Mouse (Mus musculus) embryonic facial prominence, embryonic 15.5 days (tissue): Measurements from ENCODE around the gene Sgk2. TPM values are rescaled to one million over a fixed set of nuclear protein-coding genes. Genes with fewer than 3 reads are reported as not detected.

Experiments used
- ATAC-seq: fragments of 200-750 bp; cut with Nextera tagmentation; 2 replicates; pipeline ENCODE4 v1.8.0; 2017; ENCODE audit warnings: low read depth, moderate TSS enrichment; ENCODE audit not compliant: insufficient number of reproducible peaks, low FRiP score, low TSS enrichment
- H3K27ac ChIP-seq: fragments of 300-500 bp; sonication (generic); replicated peaks from 2 replicates; pipeline ENCODE4 v1.5.1; 2015; ENCODE audit warnings: mild to moderate bottlenecking, inconsistent platforms
- H3K27me3 ChIP-seq: fragments of 300-500 bp; sonication (generic); 2 replicates; pipeline ENCODE4 v1.6.1; 2015; ENCODE audit warnings: inconsistent platforms
- H3K36me3 ChIP-seq: fragments of 300-500 bp; sonication (generic); 2 replicates; pipeline ENCODE4 v1.6.1; 2015; ENCODE audit warnings: mild to moderate bottlenecking, inconsistent platforms
- H3K4me1 ChIP-seq: fragments of 300-500 bp; sonication (generic); 2 replicates; pipeline ENCODE4 v1.6.1; 2015; ENCODE audit warnings: inconsistent platforms
- H3K4me2 ChIP-seq: fragments of 300-500 bp; sonication (generic); replicated peaks from 2 replicates; pipeline ENCODE4 v1.6.1; 2015; ENCODE audit warnings: mild to moderate bottlenecking, inconsistent platforms
- H3K4me3 ChIP-seq: fragments of 300-500 bp; sonication (generic); replicated peaks from 2 replicates; pipeline ENCODE4 v1.5.1; 2015; ENCODE audit warnings: mild to moderate bottlenecking, inconsistent platforms
- H3K9ac ChIP-seq: fragments of 300-500 bp; sonication (generic); 2 replicates; pipeline ENCODE4 v1.6.1; 2015; ENCODE audit warnings: inconsistent platforms
- H3K9me3 ChIP-seq: fragments of 300-500 bp; sonication (generic); replicated peaks from 2 replicates; pipeline ENCODE4 v1.6.1; 2016; ENCODE audit warnings: inconsistent platforms
- WGBS: fragments of 180-500 bp; shearing (Covaris S2); methylation state at CpG from one replicate; pipeline ENCODE4 v1.1.7; 2015; 5-methylcytosine and 5-hydroxymethylcytosine counted together
- polyA plus RNA-seq: library from polyadenylated mRNA; unstranded; fragments of >200 nt; fragmentation: Nextera tagmentation; extraction: Ambion mirVana; gene quantifications from 2 replicates; pipeline ENCODE4 v1.2.1, GENCODE M21; 2015

Gene Sgk2
- 0.09 TPM in 1 of 2 replicates, not detected in the other for polyA plus RNA-seq

DNA sequence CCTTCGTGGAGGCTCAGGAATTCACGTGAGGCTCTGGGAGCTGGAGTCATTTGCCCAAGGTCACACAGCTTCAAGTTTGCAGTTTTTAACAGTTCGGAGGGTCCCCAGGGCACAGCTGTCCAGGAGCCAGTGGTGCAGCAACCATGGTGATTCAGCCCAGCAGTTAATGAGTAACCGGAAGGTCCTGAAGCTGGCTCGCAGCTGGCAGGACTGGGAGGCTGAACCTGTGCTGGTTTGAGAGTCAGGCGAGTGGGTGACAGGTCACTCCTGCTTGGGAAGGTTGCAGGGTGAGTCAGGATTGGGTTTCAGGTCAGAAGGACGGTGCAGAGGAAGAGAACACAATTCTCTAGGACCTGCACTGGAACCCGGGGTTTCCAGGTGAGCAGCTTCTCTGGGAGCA lies at the start of gene Sgk2:
Sgk2 (plus strand) TSS at position 113 of the 400 bp plus-strand sequence.
- no peak within 1 kb of the TSS for H3K4me3 ChIP-seq
- no peaks in the 10 kb centered on the region for H3K27me3 ChIP-seq
- no peak for ATAC-seq
- H3K36me3 ChIP-seq = no peaks in the 10 kb centered on the region
- H3K27ac ChIP-seq = no peak within 1 kb of the TSS
- 50% methylated on average over 8 of the region's 8 CpGs for WGBS
- H3K9ac ChIP-seq = no peak within 1 kb of the TSS
- no peak within 1 kb of the TSS for H3K4me2 ChIP-seq
- no peaks in the 10 kb centered on the region for H3K4me1 ChIP-seq
- no peaks in the 10 kb centered on the region for H3K9me3 ChIP-seq

DNA sequence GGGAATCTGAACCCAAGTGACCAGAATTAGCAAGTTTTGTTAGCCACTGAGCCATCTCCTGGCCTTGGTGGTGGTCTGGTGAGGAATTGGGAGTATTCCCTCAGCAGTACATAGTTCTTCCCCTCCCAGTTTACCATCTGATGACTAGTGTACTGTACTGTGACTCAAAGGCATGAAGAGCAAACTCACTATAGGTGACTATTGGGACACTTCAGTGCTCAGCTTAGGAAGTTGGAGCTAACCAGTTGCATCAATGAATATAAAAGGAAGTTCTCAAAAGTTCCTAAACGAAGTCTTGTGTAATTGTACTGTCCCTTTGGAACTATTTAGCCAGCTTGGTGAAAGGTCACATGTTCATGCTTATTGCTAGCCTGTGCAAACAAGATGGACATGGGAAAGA lies 47.6 kb upstream of the Sgk2 start:
- Histone ChIP-seq H3K27ac (no peak overlapping the region), H3K36me3 (peaks cover 56% of the 10 kb centered on the region), H3K4me2 (no peak overlapping the region), H3K9me3 (no peaks in the 10 kb centered on the region), H3K9ac (no peak overlapping the region), H3K4me1 (peaks cover 12% of the 10 kb centered on the region), H3K4me3 (no peak overlapping the region), H3K27me3 (peaks cover 11% of the 10 kb centered on the region)
- 74% methylated on average over 1 of the region's 1 CpGs for WGBS
- ATAC-seq = no peak

DNA sequence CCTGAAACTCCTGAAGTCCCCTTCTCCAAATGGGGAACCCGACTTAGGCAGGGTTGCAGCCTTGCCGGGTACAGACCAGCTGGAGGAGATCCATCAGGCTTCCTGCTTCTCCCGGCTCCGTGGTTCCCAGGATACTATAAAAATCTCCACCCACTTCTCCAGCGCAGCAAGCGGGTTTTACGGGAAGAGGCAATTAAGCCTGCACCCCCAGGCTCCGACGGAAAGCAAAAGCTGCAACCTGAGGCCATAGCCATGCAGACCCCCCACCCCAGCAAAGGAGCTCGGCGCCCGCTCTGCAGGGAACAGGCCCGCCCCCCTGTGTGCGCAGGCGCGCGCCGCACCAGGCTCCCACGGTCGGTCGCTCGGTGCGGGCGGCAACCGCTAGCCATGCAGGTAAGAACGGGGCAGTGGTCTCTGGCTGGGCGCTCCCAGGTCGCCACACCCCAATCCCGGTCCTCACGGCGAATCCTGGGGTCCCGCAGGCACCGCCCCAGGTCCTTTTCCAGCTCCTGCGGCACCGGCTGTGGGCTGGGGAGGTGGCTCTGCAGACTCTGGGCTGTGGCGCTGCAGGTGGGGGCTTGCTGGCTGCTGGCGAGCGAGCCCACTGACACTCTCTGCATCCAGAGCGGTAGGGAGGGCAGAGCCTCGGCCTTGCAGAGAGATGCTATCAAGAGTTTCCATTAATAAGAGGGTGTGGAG lies 43.8 kb upstream of the Sgk2 start, which contains the start of gene L3mbtl1:
L3mbtl1 (plus strand) TSS at position 325 of the 699 bp plus-strand sequence.
- H3K4me1 ChIP-seq = peaks cover 12% of the 10 kb centered on the region
- peak; percentile 63; the same call in 1 of the 2 replicates for ATAC-seq
- peaks cover 27% of the 10 kb centered on the region for H3K36me3 ChIP-seq
- no peaks in the 10 kb centered on the region for H3K9me3 ChIP-seq
- H3K4me2 ChIP-seq = peak within 1 kb of the TSS; percentile 98
- under 1% methylated on average over 40 of the region's 40 CpGs for WGBS
- no peak within 1 kb of the TSS for H3K27ac ChIP-seq
- H3K27me3 ChIP-seq = peaks cover 18% of the 10 kb centered on the region
- H3K9ac ChIP-seq = peak within 1 kb of the TSS; percentile 42; the same call in 1 of the 2 replicates
- peak within 1 kb of the TSS; percentile 55 for H3K4me3 ChIP-seq

DNA sequence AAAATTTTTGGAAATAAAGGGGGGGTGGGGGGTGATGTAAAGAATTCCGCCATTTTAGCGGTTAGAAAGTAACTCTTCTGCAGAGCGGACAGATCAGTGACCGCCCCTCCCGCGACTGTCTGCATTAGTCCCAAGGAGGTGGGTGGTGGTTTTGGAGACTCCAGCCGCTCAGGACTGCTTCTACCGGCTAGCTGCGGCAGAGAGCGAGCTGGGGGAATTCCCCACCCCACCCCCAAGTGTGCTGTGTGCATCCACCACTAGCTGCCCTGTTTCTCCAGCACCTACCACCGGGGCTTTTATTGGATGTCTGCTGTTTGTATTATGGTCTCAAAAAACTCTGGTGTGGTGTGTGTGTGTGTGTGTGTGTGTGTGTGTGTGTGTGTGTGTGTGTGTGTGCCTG lies 43.2 kb upstream of the Sgk2 start:
- Histone ChIP-seq H3K4me3 (peak overlapping the region; percentile 55), H3K4me2 (peak overlapping the region; percentile 98), H3K9me3 (no peaks in the 10 kb centered on the region), H3K27me3 (peaks cover 18% of the 10 kb centered on the region), H3K4me1 (peaks cover 12% of the 10 kb centered on the region), H3K9ac (no peak overlapping the region), H3K27ac (no peak overlapping the region), H3K36me3 (peaks cover 21% of the 10 kb centered on the region)
- no peak for ATAC-seq
- WGBS = 7% methylated on average over 11 of the region's 11 CpGs

DNA sequence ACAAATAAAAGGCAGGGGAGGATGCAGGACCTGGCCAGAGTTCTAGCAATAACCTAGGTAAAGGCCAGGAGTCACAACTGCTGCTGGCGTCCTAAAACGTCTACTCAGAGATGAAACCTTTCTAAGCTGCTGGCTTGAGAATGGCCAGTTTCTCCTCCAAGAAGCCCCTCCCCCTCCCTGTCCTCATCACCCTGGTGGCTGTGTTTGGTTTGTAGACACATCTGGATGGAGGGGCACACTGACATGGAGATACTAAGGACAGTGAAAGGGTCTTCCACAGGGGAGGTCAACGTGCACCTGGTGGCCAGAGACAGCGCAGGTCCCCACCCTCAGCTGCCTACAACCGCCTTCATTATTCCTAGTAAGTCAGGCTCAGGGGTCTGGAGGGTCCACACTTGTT lies 40.2 kb upstream of the Sgk2 start:
- Histone ChIP-seq H3K4me2 (no peak overlapping the region), H3K9ac (no peak overlapping the region), H3K36me3 (no peaks in the 10 kb centered on the region), H3K9me3 (no peaks in the 10 kb centered on the region), H3K4me1 (peaks cover 12% of the 10 kb centered on the region), H3K27ac (no peak overlapping the region), H3K4me3 (no peak overlapping the region), H3K27me3 (peaks cover 18% of the 10 kb centered on the region)
- no peak for ATAC-seq
- WGBS = 90% methylated on average over 5 of the region's 5 CpGs

DNA sequence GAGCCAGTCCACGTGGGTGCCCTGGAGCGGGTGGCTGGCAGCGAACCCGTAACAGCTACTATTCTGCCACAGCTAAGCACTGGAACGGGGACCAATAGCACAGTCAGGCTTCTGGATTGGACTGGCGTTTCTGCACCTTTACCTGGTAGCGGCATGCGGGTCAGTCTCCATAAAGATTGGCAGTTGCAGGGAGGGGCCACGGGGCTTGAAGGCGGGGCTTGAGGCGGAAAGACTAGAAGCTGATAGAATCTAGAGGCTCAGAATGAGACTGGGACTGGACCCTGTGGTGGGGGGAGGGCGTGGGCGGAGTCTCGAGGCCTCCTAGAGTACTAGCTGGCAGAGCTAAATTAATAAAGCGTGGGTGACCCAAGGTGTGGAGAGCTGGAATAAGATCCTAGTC lies 39.4 kb upstream of the Sgk2 start:
- Histone ChIP-seq H3K9me3 (no peaks in the 10 kb centered on the region), H3K9ac (no peak overlapping the region), H3K27me3 (peaks cover 18% of the 10 kb centered on the region), H3K27ac (no peak overlapping the region), H3K4me1 (peaks cover 12% of the 10 kb centered on the region), H3K4me2 (peak overlapping the region; percentile 44), H3K4me3 (peak overlapping the region; percentile 26), H3K36me3 (no peaks in the 10 kb centered on the region)
- 31% methylated on average over 15 of the region's 15 CpGs for WGBS
- ATAC-seq = no peak

DNA sequence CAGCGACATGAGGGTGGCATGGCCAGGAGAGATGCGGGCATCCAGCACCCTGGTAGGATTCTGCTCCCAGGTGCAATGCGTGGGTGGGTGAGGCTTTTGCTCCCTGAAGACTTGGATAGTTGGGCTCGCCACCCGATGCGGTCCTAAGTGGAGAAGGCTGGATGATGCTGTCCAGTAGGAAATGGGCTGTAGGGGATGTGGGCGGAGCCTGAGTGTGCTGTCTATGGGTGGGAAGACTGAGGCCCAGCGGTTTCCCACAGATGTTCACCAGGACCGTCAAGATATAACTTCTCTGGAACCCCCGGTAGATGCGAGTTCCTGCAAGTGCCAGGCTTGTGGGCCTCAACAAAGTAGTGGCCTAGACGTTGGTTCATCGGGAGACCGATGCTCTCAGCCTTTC lies 38.9 kb upstream of the Sgk2 start:
- Histone ChIP-seq H3K9me3 (no peaks in the 10 kb centered on the region), H3K36me3 (no peaks in the 10 kb centered on the region), H3K9ac (no peak overlapping the region), H3K4me1 (peaks cover 7% of the 10 kb centered on the region), H3K27ac (no peak overlapping the region), H3K4me3 (peak overlapping the region; percentile 26), H3K27me3 (peaks cover 14% of the 10 kb centered on the region), H3K4me2 (peak overlapping the region; percentile 44)
- ATAC-seq = no peak
- 54% methylated on average over 14 of the region's 14 CpGs for WGBS

DNA sequence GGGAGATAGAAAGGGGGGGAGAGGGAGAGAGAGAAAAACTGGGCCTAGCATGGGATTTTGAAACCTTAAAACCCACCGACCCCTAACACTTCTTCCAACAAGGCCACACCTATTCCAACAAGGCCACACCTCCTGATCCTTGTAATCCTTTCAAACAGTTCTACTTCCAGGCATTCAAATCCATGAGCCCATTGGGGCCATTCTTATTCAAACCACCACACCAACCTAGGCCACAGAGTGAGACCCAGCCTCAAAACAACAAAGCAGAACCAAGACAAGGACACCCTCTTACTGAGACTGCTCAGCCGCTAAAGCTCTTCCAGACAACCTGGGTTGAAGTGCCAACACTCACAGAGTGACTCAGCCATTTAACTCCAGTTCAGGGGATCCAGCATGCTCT lies 36.4 kb upstream of the Sgk2 start:
- Histone ChIP-seq H3K9me3 (no peaks in the 10 kb centered on the region), H3K36me3 (no peaks in the 10 kb centered on the region), H3K9ac (no peak overlapping the region), H3K27ac (no peak overlapping the region), H3K4me2 (no peak overlapping the region), H3K4me3 (no peak overlapping the region), H3K27me3 (0 out of 2 replicates have a peak, but pooled peaks cover 4% of the 10 kb centered on the region), H3K4me1 (no peaks in the 10 kb centered on the region)
- no peak for ATAC-seq
- WGBS = 85% methylated on average over 2 of the region's 2 CpGs

DNA sequence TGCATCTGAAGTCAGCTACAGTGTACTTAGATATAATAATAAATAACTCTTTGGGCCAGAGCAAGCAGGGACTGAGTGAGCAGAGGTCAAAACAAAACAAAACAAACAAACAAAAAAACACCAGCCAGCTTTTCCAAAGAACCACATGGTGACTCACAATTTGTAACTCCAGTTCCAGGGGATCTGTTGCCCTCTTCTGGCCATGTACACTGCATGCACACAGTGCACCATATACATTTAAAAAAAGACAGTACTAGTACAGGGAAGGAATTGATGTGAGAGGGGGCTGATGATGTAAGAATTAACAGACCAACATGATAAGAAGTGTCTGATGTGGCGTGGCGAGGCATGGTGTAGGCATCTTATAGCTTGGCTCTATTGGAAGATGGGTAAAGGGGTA lies 30.3 kb upstream of the Sgk2 start:
- H3K27me3 ChIP-seq = no peaks in the 10 kb centered on the region
- 97% methylated on average over 2 of the region's 2 CpGs for WGBS
- H3K36me3 ChIP-seq = no peaks in the 10 kb centered on the region
- H3K9me3 ChIP-seq = no peaks in the 10 kb centered on the region
- no peak for ATAC-seq
- no peak overlapping the region for H3K4me3 ChIP-seq
- no peak overlapping the region for H3K9ac ChIP-seq
- no peak overlapping the region for H3K27ac ChIP-seq
- H3K4me2 ChIP-seq = no peak overlapping the region
- no peaks in the 10 kb centered on the region for H3K4me1 ChIP-seq

DNA sequence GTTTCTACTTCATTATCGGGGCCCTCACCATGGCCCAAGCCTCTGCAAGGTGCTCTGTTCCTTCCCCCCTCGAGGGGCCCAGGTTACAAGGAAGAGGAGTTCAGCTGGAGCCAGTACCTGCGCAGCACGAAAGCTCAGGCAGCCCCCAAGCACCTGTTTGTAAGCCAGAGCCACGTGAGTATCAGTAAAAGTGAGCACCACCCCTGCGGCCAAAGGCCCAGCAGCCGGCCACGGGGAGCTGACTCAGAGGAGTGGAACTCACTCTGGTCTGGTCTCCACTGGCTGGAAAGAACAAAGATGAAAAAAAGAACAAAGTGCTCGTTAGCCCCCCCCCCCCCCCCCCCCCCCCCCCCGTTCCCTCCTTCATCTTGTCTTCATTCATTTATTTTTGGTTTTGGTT lies 25.8 kb upstream of the Sgk2 start:
- Histone ChIP-seq H3K4me3 (no peak overlapping the region), H3K9ac (no peak overlapping the region), H3K27ac (no peak overlapping the region), H3K4me1 (no peaks in the 10 kb centered on the region), H3K36me3 (no peaks in the 10 kb centered on the region), H3K4me2 (no peak overlapping the region), H3K9me3 (no peaks in the 10 kb centered on the region), H3K27me3 (no peaks in the 10 kb centered on the region)
- 58% methylated on average over 8 of the region's 10 CpGs for whole genome bisulfite sequencing
- no peak for ATAC-seq

DNA sequence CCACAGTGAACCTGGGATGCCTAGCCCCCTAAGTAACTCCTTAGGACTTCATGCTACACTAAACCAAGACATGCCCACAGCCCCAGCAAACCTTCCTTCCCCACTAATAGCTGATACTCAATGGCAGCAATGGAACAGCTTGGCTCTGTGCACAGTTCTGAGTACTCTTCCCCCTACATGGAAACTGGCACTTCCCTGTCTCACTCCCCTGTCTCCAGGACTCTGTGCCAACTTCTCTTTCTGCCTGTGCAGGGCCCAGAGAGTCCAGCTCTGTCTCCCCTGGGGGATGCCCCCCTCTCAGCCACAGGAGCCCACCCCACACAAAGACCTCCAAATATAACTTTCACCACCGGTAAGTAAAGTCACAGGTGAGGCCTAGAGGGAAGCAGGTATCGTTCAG lies 20.4 kb upstream of the Sgk2 start:
- no peak for ATAC-seq
- no peaks in the 10 kb centered on the region for H3K4me1 ChIP-seq
- H3K9me3 ChIP-seq = no peaks in the 10 kb centered on the region
- H3K4me2 ChIP-seq = no peak overlapping the region
- H3K36me3 ChIP-seq = no peaks in the 10 kb centered on the region
- H3K27me3 ChIP-seq = no peaks in the 10 kb centered on the region
- H3K27ac ChIP-seq = no peak overlapping the region
- H3K4me3 ChIP-seq = no peak overlapping the region
- H3K9ac ChIP-seq = no peak overlapping the region
- WGBS = 77% methylated on average over 2 of the region's 2 CpGs

DNA sequence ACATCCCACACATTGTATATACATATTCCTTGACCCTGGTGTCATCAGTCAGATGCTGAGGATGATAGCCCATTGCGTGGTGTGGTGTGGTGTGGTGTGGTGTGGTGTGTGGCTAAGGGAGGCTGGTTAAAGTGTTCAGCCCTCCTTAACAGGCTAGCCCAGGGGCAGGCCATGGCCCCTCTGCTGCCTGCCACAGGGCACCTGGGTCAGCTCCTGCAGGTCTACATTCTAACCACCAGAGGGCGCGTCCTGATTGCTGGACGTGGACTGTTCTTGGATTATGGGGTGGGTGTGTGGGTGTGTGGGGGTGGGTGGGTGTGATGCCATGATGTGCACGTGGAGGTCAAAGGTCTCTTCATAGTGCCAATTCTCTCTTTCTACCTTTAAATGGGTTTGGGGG lies 18.8 kb upstream of the Sgk2 start:
- no peak overlapping the region for H3K4me3 ChIP-seq
- 12% methylated on average over 5 of the region's 5 CpGs for WGBS
- H3K9ac ChIP-seq = no peak overlapping the region
- no peak overlapping the region for H3K27ac ChIP-seq
- no peak for ATAC-seq
- no peak overlapping the region for H3K4me2 ChIP-seq
- no peaks in the 10 kb centered on the region for H3K9me3 ChIP-seq
- peaks cover 2% of the 10 kb centered on the region for H3K4me1 ChIP-seq
- no peaks in the 10 kb centered on the region for H3K27me3 ChIP-seq
- no peaks in the 10 kb centered on the region for H3K36me3 ChIP-seq
